Mouse (Mus musculus): ENCODE data around the gene Hnrnpll.

DNA sequence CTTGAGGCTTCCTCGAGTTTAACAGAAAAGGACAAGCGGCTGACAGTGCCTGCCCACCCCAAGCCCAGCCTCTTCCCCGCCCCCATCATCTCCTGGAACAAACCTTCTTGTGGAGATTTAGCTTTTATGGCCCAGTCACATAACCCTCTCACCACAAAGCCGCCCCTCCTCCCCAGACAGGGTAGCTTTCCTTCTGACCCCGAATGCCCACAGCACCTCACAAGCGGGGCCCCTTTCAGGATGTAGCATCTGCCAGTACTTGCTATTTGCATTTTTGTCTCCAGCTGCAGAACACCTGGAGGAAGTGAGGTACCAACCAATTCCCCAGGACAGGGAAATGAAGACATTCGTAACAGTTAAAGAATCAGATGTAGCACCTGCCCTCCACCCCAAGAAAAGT lies 79.6 kb downstream of the Hnrnpll start:
- TF ChIP-seq CTCF (IDR thresholded peaks at IDR 0.05; ENCODE audit: control insufficient read depth, insufficient read depth, insufficient read length) (no peak), MAX (IDR thresholded peaks at IDR 0.05) (no peak), MYOD1 (IDR thresholded peaks at IDR 0.05; ENCODE audit: control insufficient read depth, insufficient read length, low read depth) (no peak), USF1 (IDR thresholded peaks at IDR 0.05; ENCODE audit: low read depth) (no peak), MYOG (IDR thresholded peaks at IDR 0.05; ENCODE audit: control insufficient read depth, extremely low read depth, insufficient read length) (no peak)

Measured in C2C12 (cell line).